Mouse (Mus musculus) cerebellum, postnatal 25 days (tissue): Measurements from ENCODE around the gene Atp5j2.
"Not testable (repeated sequence)": the region's sequence is repeated elsewhere in the genome, so short reads cannot be mapped to it uniquely, and the experiment has no call there.

Experiments
- DNase-seq, 2 experiments: peaks; one replicate each; pipeline ENCODE4 v3.0.0; 2021; ENCODE audit warnings: mixed read lengths in 2 of 2

The Atp5j2 gene

GRCm38 (mm10) chr5:145191962-145192361 is at the start of gene Atp5j2:
Atp5j2 (minus strand) TSS chr5:145192062.
- no peak for DNase-seq

DNA sequence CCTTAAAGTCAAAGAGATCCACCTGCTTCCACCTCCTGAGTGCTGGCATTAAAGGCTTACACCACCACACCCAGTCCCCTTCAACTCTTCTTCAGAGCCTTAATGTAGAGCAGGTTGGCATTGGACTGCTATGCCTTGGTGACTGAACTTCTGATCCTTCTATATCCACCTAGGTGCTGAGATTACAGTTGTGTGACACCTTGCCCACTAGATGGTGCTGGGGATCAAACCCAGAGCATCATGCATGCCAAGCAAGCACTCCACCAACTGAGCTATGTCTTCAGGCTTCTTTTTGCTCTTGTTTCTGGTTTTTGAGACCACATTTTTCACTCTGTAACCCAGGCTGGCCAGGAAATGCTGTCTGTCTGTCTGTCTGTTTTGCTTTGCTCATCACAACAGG is 42.8 kb upstream of the Atp5j2 start:
- peak; percentile 18 to 34 for DNase-seq

DNA sequence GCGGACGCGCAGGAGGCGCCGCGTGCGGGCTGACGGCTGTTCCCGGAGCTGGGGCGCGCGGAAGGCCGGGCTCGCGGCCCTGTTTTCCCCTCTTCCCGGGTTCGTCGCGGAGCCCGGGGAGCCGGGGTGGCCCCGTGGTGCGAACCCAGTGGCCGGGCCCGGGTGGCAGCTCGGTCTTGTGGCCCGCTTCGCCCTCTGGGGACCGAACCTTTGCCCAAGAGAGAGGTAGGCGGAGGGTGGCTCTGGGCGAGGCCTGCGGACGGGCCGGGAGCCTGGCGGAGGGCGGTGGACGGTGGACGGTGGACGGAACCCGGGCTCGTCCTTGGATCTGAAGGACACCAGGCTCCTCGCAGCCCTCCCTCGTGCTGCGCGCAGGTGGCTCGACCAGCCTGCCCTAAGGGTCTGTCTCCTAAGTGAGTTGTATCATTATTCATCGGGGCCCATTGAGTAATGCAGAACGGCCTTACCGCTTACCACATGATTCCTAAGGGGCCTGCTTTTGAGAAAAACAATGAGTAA is 40.1 kb upstream of the Atp5j2 start:
- DNase-seq, result no peak

GRCm38 (mm10) chr5:145231367-145231871 is 39.6 kb upstream of the Atp5j2 start, which contains the start of gene Zfp655:
Zfp655 (plus strand) TSS chr5:145231715.
- peak; percentile 98 for DNase-seq

- DNase-seq, result no peak
Observed at GRCm38 (mm10) chr5:145230641-145231040, 38.8 kb upstream of the Atp5j2 start.

GRCm38 (mm10) chr5:145229283-145229682 is 37.4 kb upstream of the Atp5j2 start:
- not testable (repeated sequence) for DNase-seq

DNA sequence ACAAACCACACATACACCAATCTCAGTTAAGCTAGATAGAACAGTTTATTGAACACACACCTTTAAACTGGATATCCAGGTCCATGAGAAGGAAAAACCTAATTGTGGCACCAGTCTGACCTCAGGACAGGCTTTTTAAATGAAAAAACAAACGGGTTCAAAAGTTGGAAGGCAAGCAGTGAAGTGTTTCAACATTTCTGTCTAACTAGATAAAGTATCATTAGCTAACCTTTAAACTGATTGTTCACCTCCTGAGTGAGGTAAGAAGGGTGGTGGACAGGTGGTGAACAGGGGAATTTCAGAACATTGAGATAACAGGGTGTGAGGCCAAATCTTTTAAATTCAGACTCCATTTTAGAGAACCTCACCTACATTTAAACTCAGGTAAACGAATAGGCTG is 34.6 kb upstream of the Atp5j2 start:
- DNase-seq, result no peak

- DNase-seq, result no peak
Observed at GRCm38 (mm10) chr5:145223395-145223794, 31.5 kb upstream of the Atp5j2 start.

DNA sequence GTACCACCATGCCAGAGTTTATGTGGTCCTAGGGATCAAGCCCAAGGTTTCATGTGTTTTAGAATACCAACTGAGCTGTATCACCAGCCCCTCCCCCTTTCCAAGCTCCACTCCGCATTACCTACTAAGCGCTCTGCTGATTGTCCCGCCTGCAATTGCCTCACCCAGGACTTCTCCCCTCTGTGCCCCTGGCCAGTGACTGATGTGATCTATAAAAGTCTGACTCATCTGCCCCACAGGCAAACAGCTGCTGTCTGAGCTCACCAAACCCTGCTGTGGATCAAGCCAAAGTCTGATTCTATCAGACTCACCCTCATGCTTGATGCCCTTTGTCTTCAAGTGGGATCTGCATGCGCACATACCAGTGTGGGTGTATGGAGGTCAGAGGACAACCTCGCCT is 31.0 kb upstream of the Atp5j2 start:
- no peak for DNase-seq

- DNase-seq, result no peak
Observed at GRCm38 (mm10) chr5:145219981-145220380, 28.1 kb upstream of the Atp5j2 start.

DNA sequence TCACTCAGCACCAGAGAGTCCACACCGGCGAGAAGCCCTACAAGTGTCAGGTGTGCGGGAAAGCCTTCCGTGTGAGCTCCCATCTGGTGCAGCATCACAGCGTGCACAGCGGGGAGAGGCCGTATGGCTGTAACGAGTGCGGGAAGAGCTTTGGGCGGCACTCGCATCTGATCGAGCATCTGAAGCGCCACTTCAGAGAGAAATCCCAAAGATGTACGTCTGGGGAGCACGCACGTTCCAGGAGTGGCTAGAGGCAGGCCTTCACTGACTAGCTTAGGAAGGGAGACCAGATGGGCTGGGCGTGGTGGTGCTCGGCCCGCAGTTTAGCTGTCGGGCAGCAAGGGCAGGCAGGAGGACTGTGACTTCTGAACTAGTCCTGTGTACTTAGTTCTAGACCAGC is 26.8 kb upstream of the Atp5j2 start:
- no peak for DNase-seq

DNA sequence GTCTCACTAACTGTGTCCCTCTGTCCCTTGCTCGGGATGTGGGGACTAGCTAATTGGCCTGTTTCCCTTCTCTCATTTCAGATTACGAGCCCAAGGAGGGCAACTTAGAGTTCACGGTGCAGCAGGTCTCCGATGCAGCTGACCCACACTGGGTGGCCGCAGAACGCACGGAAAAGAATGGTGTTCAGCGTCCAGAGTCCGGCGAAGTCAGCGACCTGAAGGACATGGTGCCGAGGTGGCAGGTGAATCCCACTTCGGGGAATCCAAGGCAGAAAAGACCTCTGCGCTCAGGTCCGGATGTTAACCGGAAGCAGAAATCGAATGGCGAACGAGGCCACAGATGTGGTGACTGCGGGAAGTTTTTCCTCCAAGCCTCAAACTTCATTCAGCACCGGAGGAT is 26.3 kb upstream of the Atp5j2 start:
- no peak for DNase-seq

GRCm38 (mm10) chr5:145217746-145218145 is 25.9 kb upstream of the Atp5j2 start:
- no peak for DNase-seq

GRCm38 (mm10) chr5:145214679-145215078 is 22.8 kb upstream of the Atp5j2 start:
- DNase-seq, result no peak

GRCm38 (mm10) chr5:145213505-145213904 is 21.6 kb upstream of the Atp5j2 start:
- DNase-seq, result no peak

DNA sequence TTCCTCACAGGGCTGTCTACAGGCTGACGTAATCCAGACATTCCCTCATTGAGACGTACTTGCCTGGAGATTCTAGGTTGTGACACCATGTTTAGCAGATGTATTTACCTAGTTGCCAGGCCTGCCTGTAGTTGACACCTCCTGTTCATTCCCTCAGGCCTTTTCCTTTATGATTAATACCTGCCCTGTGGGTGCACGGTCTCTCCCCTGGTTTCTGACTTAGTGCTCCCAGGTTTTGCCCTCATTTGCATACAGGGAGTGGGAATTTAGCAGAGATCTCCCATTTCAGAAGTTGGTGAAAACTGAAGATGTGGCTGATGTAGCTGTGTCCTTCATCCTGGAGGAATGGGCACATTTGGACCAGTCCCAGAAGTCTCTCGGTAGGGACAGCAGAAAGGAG is 20.4 kb upstream of the Atp5j2 start:
- no peak for DNase-seq

- no peak for DNase-seq
Observed at GRCm38 (mm10) chr5:145211340-145211739, 19.5 kb upstream of the Atp5j2 start.

- DNase-seq, result not testable (repeated sequence)
Observed at GRCm38 (mm10) chr5:145208391-145208790, 16.5 kb upstream of the Atp5j2 start.

GRCm38 (mm10) chr5:145207954-145208353 is 16.1 kb upstream of the Atp5j2 start:
- no peak for DNase-seq

DNA sequence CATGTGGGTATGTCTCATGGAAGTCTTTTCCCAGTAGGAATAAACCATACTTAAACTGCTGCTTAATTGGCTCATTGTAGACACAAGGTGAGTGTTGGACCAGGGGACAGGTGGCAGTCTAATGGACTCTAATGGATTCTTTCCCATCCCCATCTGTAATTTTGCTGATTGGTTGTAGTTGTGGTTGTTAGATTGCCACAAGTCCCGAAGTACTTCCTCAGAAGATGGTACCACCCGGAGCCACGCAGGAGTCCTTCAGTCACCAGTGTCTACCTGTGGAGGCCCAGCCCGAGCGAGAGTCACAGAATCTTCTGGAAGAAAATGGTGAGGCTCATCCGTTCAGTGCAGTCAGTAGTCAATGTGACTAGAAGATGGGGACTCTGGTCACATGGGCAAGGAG is 15.5 kb upstream of the Atp5j2 start:
- no peak for DNase-seq

GRCm38 (mm10) chr5:145205041-145205440 is 13.2 kb upstream of the Atp5j2 start:
- DNase-seq, result no peak

GRCm38 (mm10) chr5:145203936-145204691 is 12.3 kb upstream of the Atp5j2 start, which contains the start of gene Zkscan5:
Zkscan5 (plus strand) TSS chr5:145204562.
- peak; percentile 98 to 99 for DNase-seq

DNA sequence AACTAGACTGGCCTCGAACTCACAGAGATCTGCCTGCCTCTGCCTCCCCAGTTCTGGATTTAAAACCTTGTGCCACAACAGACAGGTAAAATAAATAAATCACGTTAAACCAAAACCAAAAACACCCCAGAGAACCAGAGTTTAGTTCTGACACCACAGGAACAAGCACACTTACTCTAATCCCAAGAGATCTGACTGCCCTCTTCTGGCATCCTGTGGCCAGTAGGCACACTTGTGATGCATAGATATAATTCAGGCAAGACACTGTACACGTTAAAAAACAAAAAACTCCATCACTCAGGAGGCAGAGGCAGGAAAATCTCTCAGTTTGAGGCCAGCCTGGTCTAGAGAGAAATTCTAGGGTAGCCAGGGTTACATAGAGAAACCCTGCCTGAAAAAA is 10.6 kb upstream of the Atp5j2 start:
- DNase-seq, result no peak

GRCm38 (mm10) chr5:145201321-145201991 is 9.6 kb upstream of the Atp5j2 start, which contains the start of gene Zkscan14:
Zkscan14 (minus strand) TSS chr5:145201868.
- DNase-seq, result peak; percentile 73 to 83
